Mouse (Mus musculus): ENCODE data around the gene Tex52. TPM values are rescaled to one million over a fixed set of nuclear protein-coding genes. Genes with fewer than 3 reads are reported as not detected.

The Tex52 gene
- polyA plus RNA-seq, 1 experiment from 2014 or later: 0.58 TPM

GRCm38 (mm10) chr6:128433566-128433965 is 58.3 kb downstream of the Tex52 start:
- no peaks in the 10 kb centered on the region for H3K9me3 ChIP-seq (ENCODE audit: control insufficient read depth, low read length)
- no peak overlapping the region for H3K9ac ChIP-seq
- no peak overlapping the region for H3K4me2 ChIP-seq (replicated peaks)
- H3K27ac ChIP-seq: no peak overlapping the region
- no peak for DNase-seq (ENCODE audit: low spot score)
- H3K27me3 ChIP-seq (ENCODE audit: control insufficient read depth, insufficient read depth, low read length): no peaks in the 10 kb centered on the region
- H3K4me1 ChIP-seq (replicated peaks; ENCODE audit: control insufficient read depth, insufficient read depth, low read length): peaks cover 8% of the 10 kb centered on the region
- 97% methylated on average over 13 of the region's 13 CpGs for WGBS
- H3K4me3 ChIP-seq (replicated peaks; ENCODE audit: low read length): no peak overlapping the region
- H3K36me3 ChIP-seq (replicated peaks; ENCODE audit: control insufficient read depth, insufficient read depth): peaks cover 78% of the 10 kb centered on the region
- ATAC-seq (ENCODE audit: low FRiP score): no peak

Other genes starting within 250 kb of the Tex52 start
- 41.3 and 43.4 TPM in 2 replicates for gene Tspan9, start 231.9 kb upstream of the Tex52 start, polyA plus RNA-seq (2014; fragmentation: Nextera tagmentation; extraction: Ambion mirVana)
- gene Tead4, start 74.6 kb upstream of the Tex52 start, polyA plus RNA-seq (2014; fragmentation: Nextera tagmentation; extraction: Ambion mirVana): 0.27 and 0.32 TPM in 2 replicates
- gene Tulp3, start 19.6 kb upstream of the Tex52 start, polyA plus RNA-seq (2014; fragmentation: Nextera tagmentation; extraction: Ambion mirVana): 14.3 and 20.0 TPM in 2 replicates
- 76.6 and 78.4 TPM in 2 replicates for gene Rhno1, start 12.5 kb upstream of the Tex52 start, polyA plus RNA-seq (2014; fragmentation: Nextera tagmentation; extraction: Ambion mirVana)
- gene Foxm1, start 12.5 kb upstream of the Tex52 start, polyA plus RNA-seq (2014; fragmentation: Nextera tagmentation; extraction: Ambion mirVana): 6.7 and 7.7 TPM in 2 replicates
- gene Gm44596, start within 50 bp of the Tex52 start, polyA plus RNA-seq (2014; fragmentation: Nextera tagmentation; extraction: Ambion mirVana): not detected in 2 replicates
- 8.9 and 9.0 TPM in 2 replicates for gene Nrip2, start 23.8 kb downstream of the Tex52 start, polyA plus RNA-seq (2014; fragmentation: Nextera tagmentation; extraction: Ambion mirVana)
- 36.0 and 39.4 TPM in 2 replicates for gene Itfg2, start 49.5 kb downstream of the Tex52 start, polyA plus RNA-seq (2014; fragmentation: Nextera tagmentation; extraction: Ambion mirVana)
- 293 and 307 TPM in 2 replicates for gene Fkbp4, start 63.2 kb downstream of the Tex52 start, polyA plus RNA-seq (2014; fragmentation: Nextera tagmentation; extraction: Ambion mirVana)
- 0.13 and 0.70 TPM in 2 replicates for gene Pzp, start 151.3 kb downstream of the Tex52 start, polyA plus RNA-seq (2014; fragmentation: Nextera tagmentation; extraction: Ambion mirVana)
- gene A2ml1, start 206.2 kb downstream of the Tex52 start, polyA plus RNA-seq (2014; fragmentation: Nextera tagmentation; extraction: Ambion mirVana): 1.3 and 2.3 TPM in 2 replicates
- gene Klrb1a, start 248.1 kb downstream of the Tex52 start, polyA plus RNA-seq (2014; fragmentation: Nextera tagmentation; extraction: Ambion mirVana): not detected in 2 replicates

Data from hindbrain, embryonic 14.5 days (tissue).